Mouse (Mus musculus) ES-E14 (cell line): ENCODE results near the gene Ccdc191. TPM values are rescaled to one million over a fixed set of nuclear protein-coding genes. Genes with fewer than 3 reads are reported as not detected.

ENCODE experiments used
- DNase-seq: peaks from one replicate; pipeline ENCODE4 v3.0.0-alpha.2; 2013; ENCODE audit warnings: low read depth, low spot score
- H3K27ac ChIP-seq: 2 replicates; pipeline ENCODE4 v1.5.1; 2012; ENCODE audit warnings: low read depth, mild to moderate bottlenecking, low read length, moderate library complexity, mixed read lengths; ENCODE audit not compliant: poor library complexity, insufficient read depth, severe bottlenecking
- H3K36me3 ChIP-seq: 2 replicates; pipeline ENCODE4 v1.6.1; 2012; ENCODE audit warnings: mild to moderate bottlenecking, low read length, moderate library complexity, mixed read lengths; ENCODE audit not compliant: control insufficient read depth, poor library complexity, insufficient read depth, severe bottlenecking
- H3K4me1 ChIP-seq, 2 experiments: fragments of 150-350 bp in 1 of 2; sonication (generic) in 1 of 2; 2 replicates each; pipeline ENCODE4 v1.6.1; 2012; ENCODE audit warnings: low read length in 2 of 2, mild to moderate bottlenecking in 1 of 2, mixed read lengths in 1 of 2; ENCODE audit not compliant: control insufficient read depth in 2 of 2, insufficient read depth in 2 of 2, poor library complexity in 1 of 2
- H3K4me3 ChIP-seq, 2 experiments: fragments of 150-350 bp in 1 of 2; sonication (generic) in 1 of 2; 2 replicates each; pipeline ENCODE4 v1.5.1; 2012; ENCODE audit warnings: low read length in 2 of 2, low read depth in 1 of 2, mild to moderate bottlenecking in 1 of 2, mixed read lengths in 1 of 2; ENCODE audit not compliant: insufficient read depth in 1 of 2, poor library complexity in 1 of 2, severe bottlenecking in 1 of 2
- H3K9ac ChIP-seq: 2 replicates; pipeline ENCODE4 v1.6.1; 2012; ENCODE audit warnings: low read depth, mild to moderate bottlenecking, low read length, mixed read lengths; ENCODE audit not compliant: poor library complexity, insufficient read depth, severe bottlenecking
- H3K9me3 ChIP-seq: fragments of 150-350 bp; sonication (generic); 2 replicates; pipeline ENCODE4 v1.6.1; 2012; ENCODE audit warnings: low read depth, mild to moderate bottlenecking, low read length; ENCODE audit not compliant: control insufficient read depth, insufficient read depth
- CHD2 ChIP-seq: IDR thresholded peaks from 2 replicates; pipeline ENCODE4 v1.6.1; 2014; ENCODE audit warnings: mild to moderate bottlenecking, low read depth, low read length, inconsistent platforms
- HCFC1 ChIP-seq: IDR thresholded peaks from 2 replicates; pipeline ENCODE4 v1.6.1; 2012; ENCODE audit warnings: low read length, inconsistent platforms, borderline replicate concordance; ENCODE audit not compliant: insufficient read depth
- MAFK ChIP-seq: IDR thresholded peaks from 2 replicates; pipeline ENCODE4 v1.6.1; 2014; ENCODE audit warnings: mild to moderate bottlenecking, low read depth, low read length, inconsistent platforms; ENCODE audit not compliant: insufficient read depth
- ZC3H11A ChIP-seq: IDR thresholded peaks from 2 replicates; pipeline ENCODE4 v1.6.1; 2012; ENCODE audit warnings: low read depth, mild to moderate bottlenecking, inconsistent platforms, low read length, borderline replicate concordance
- ZNF384 ChIP-seq: IDR thresholded peaks from 2 replicates; pipeline ENCODE4 v1.6.1; 2012; ENCODE audit warnings: low read depth, low read length, inconsistent platforms
- in situ Hi-C, 2 experiments: fragments of 600-800 bp; cut with MboI; formaldehyde crosslinking; loops; one replicate each; pipeline ENCODE4 v1.15.1; 2025; ENCODE audit warnings: low sequenced_read_pairs in 2 of 2, inconsistent platforms in 1 of 2; ENCODE audit not compliant: unreplicated experiment in 2 of 2
- total RNA-seq: library from RNA; depleted of rRNA; stranded (reverse); fragments of 300-350 nt; gene quantifications from 2 replicates; pipeline ENCODE4 v1.2.3, GENCODE M21; 2012

The Ccdc191 gene
- total RNA-seq, 1 experiment = 13.8 TPM

DNA sequence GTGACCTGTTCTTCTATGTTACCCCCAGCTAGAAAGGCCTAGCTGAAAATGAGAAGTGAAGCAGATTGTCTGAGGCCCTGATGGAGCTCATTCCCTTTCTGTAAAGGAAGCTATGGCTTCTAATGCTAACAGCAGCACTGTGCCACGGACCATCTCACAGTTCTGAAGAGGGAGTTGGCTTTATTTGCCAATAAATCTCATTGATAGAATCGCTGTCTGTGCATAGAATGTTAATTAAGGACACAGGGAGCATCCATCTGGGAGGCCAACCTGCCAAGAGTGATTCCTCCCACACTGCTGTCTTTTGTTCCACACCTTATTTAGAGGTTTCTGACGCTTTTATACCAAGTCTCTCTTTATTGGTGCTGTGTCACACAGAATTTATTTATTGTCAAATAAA is 41.9 kb downstream of the Ccdc191 start:
- no peak overlapping the region for H3K4me3 ChIP-seq
- no peaks in the 10 kb centered on the region for H3K9me3 ChIP-seq
- TF ChIP-seq ZNF384 = no peak
- no peak for TF ChIP-seq HCFC1
- no peak for TF ChIP-seq ZC3H11A
- no peak for TF ChIP-seq CHD2
- no peak for TF ChIP-seq MAFK
- H3K9ac ChIP-seq = no peak overlapping the region
- H3K36me3 ChIP-seq = no peaks in the 10 kb centered on the region
- DNase-seq = no peak
- in situ Hi-C loops = no loop called here
- H3K27ac ChIP-seq = no peak overlapping the region
- H3K4me1 ChIP-seq = peaks cover 0 to 6% of the 10 kb centered on the region in 2 experiments; a peak in 1 of 4 replicates

DNA sequence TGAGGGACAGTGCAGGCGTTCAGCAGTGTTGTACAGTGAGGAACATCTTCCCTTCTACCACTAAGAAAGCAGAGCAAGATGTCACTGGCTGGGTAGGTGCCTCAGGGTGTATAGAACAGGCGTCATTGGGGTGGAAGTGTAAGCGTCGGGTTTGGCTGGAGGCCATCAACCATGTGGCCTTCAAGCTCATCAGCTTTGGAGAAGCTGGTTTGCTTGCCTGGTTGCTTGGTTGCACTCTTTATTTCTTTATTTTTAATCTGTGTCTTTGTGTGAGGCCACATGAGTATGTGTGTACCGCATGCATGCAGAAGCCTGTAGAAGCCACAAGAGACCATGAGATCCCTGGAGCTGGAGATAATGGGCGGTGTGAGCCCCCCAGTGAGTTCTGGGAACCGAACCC is 42.7 kb downstream of the Ccdc191 start:
- Histone ChIP-seq H3K4me1 (no peaks in the 10 kb centered on the region), H3K9ac (no peak overlapping the region), H3K4me3 (no peak overlapping the region), H3K27ac (no peak overlapping the region), H3K9me3 (no peaks in the 10 kb centered on the region), H3K36me3 (no peaks in the 10 kb centered on the region)
- in situ Hi-C loops = no loop called here
- TF ChIP-seq ZNF384 (no peak), HCFC1 (no peak), ZC3H11A (no peak), MAFK (no peak), CHD2 (no peak)
- no peak for DNase-seq

- in situ Hi-C loops = no loop called here
- Histone ChIP-seq H3K9ac (no peak overlapping the region), H3K9me3 (no peaks in the 10 kb centered on the region), H3K27ac (no peak overlapping the region), H3K4me3 (no peak overlapping the region), H3K4me1 (no peaks in the 10 kb centered on the region), H3K36me3 (no peaks in the 10 kb centered on the region)
- no peak for DNase-seq
- TF ChIP-seq HCFC1 = no peak
- TF ChIP-seq ZC3H11A = no peak
- TF ChIP-seq CHD2 = no peak
- no peak for TF ChIP-seq MAFK
- no peak for TF ChIP-seq ZNF384
Measured at GRCm38 (mm10) chr16:43933041-43933440, 43.4 kb downstream of the Ccdc191 start.

DNA sequence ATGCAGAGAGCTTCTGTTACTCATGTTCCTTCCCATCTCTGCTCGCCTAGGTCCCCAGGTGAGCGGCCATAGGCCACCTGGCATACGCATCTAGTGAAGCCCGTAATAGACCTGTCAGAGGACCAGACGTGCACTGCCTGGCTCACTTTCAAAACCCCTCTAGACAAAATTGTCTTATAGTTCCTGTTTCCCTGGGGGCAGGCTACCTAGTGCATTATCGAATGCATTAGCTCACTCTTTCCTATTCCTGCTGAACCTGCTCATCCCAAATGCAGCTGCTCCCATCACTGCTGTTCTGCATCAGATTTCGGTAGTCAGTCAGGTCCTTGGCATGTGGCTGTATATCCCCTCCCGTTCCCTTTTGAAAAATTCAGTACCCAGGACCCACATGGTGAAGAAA is 45.3 kb downstream of the Ccdc191 start:
- Histone ChIP-seq H3K4me3 (no peak overlapping the region), H3K4me1 (no peaks in the 10 kb centered on the region), H3K9ac (no peak overlapping the region), H3K36me3 (peaks cover 2% of the 10 kb centered on the region; the same call in 1 of the 2 replicates), H3K9me3 (no peaks in the 10 kb centered on the region), H3K27ac (no peak overlapping the region)
- DNase-seq = no peak
- in situ Hi-C loops = no loop called here
- TF ChIP-seq CHD2 (no peak), MAFK (no peak), HCFC1 (no peak), ZC3H11A (no peak), ZNF384 (no peak)

DNA sequence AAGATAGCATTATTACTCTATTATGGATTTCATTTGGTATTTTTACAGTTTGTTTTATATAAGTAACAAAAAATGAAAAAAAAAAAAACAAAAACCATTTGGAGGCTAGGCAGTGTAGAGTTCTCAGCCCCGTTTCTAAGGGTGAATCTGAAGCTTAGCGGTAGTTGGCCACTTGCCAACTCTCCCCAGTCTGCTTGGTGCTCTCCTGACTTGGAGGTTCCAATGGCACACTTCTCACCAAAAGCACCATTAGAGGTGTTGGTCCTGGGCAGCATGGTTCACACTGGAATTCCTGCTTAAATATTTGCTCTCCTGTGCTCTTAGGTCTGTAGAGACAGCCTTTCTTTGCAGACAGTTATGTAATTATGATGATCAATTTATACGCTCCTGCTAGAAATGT is 45.8 kb downstream of the Ccdc191 start:
- no peak for DNase-seq
- in situ Hi-C loops = no loop called here
- Histone ChIP-seq H3K9ac (no peak overlapping the region), H3K4me3 (no peak overlapping the region), H3K4me1 (no peaks in the 10 kb centered on the region), H3K36me3 (peaks cover 2% of the 10 kb centered on the region; the same call in 1 of the 2 replicates), H3K27ac (no peak overlapping the region), H3K9me3 (no peaks in the 10 kb centered on the region)
- no peak for TF ChIP-seq ZC3H11A
- no peak for TF ChIP-seq CHD2
- no peak for TF ChIP-seq ZNF384
- TF ChIP-seq HCFC1 = no peak
- TF ChIP-seq MAFK = no peak
